Mouse (Mus musculus) cerebellum, postnatal 4 days (tissue): ENCODE measurements around the gene Kcnk5.

ENCODE experiments used
- DNase-seq, 2 experiments: peaks; one replicate each; pipeline ENCODE4 v3.0.0; 2022; ENCODE audit warnings: low spot score in 2 of 2, mixed read lengths in 1 of 2

Kcnk5 gene

DNA sequence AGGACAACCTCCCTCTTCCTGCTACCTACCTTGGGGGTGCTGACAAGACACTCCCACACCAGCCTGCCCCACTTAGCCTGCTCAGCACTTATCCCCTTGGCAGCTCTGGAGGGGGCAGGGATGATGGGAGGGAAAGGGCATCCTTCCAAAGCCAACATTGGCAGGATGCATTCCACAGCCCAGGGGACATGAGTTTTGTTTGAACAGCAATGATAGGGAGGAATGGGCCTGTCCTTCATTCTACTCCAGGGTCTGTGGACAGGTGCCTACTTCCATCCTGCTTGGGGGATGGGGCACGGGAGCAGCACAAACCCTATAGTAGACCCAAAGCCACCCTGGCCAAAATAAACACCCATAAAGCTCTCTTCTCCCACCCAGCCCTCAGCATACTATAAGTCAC lies 16.2 kb downstream of the Kcnk5 start:
- DNase-seq: no peak

DNA sequence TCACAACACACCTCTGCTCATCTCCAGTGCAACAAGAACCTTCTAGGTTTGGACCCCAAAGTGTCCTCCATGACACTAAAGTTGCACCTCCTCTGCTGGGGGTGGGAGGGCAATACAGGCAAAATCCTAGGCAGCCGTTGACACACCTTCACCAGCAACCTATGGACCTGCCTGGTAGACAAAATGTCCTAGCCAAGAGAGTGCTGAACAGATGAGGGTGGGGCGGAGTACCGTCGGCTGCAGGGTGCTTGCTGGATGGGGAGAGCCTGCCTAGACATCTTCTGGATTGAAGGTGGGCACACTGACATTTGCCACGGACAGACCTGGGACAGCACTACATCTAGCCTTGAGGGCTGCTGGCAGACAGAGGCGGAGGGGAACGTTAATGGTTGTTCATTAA lies 17.2 kb downstream of the Kcnk5 start:
- no peak for DNase-seq

DNA sequence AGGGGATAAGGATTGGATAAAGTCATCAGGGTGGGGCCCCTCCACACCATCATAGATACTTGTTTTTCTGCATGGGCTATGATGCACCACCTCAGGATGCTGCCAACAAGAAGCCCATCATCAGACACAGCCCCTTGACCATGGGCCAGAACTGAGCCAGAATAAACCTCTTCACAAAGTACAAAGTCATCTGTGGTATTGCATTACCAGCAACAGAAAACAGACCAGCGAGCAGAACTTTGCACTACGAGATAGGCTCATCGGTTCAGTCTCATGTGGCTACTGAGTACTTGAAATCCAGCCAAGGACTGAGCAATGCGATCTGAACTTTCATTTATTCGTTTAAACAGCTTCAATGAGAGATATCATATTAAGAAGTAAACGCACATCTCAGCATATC lies 18.9 kb downstream of the Kcnk5 start:
- DNase-seq: no peak

DNA sequence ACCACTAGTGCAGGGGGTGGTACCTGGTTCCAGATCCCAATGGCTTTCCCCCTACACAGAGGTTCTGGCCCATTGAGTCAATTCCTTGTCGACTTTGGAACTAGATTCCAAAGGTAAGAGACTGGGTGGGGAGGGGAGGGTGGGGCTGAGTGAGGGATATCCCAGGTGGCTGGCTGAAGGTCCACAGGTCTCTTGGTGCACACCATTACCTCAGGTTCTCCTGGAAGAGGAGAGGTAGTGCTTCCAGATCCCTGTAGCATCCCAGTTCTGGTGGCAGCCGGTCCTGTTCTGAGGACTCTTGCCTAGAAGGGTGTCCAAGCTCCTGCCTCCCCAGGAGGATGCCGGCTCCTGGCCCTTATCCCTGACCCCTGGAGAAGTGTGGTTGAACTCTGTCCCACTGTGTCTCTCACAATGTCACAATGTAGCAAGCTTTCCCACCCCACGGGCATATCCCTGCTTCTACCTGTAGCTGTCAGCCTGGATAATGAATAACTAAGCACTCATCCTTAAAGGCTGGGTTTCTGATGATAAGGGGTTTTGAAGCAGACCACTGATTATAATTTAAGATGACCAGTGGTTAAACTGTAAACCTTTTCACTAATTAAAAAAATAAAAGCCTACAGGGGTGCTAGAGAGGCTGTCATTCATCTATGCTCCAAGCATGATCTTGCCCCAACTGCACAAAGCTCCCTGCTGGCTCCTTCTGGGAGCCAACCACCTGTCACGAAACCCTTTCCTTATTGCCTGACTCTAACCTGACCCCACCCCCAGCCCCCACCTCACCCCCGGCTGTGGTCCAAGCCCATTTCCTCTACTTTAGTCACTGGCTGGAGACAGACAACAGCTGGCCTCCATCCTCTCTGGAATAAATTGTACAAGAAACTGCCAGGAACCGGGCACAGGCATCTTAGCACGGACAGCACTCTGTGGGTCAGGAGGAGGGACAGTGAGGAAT lies 22.6 kb downstream of the Kcnk5 start:
- no peak for DNase-seq

DNA sequence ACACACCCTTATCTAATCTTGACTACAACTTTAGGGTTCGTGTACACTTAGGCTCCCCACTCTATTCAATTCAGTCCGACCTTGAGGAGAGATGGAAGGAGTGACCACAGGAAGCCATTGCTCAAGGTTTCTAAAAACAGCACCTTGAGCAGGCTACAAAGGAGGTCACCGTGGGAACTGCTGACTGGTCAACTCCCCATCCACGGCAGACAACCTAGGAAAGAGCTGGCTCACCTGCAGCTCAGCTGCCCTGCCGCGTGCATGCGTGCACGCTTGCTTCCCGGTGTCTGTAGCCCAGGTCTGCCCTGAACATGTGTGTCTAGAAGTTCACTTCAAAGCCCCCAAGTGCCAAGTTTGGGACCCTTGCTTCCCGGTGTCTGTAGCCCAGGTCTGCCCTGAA lies 24.0 kb downstream of the Kcnk5 start:
- DNase-seq: no peak

DNA sequence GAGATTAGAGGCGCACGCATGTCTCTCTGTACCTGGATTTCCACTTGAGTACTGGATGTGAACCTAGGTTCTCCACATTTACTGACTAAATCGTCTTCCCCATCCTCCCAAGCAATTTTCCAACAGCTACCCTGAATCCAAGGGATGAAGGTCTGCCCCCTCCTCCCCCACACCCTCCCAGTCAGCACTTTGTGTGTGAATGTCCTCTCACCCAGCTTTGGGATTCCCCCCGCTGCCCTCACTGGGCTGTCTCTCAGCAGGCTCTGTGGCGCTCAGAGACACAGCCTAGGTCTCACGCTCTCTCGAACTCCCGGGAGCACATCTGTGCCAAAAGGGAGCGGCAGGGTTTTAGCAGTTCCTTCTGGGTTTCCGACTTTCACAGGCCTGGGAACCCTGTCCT lies 25.9 kb downstream of the Kcnk5 start:
- no peak for DNase-seq

DNA sequence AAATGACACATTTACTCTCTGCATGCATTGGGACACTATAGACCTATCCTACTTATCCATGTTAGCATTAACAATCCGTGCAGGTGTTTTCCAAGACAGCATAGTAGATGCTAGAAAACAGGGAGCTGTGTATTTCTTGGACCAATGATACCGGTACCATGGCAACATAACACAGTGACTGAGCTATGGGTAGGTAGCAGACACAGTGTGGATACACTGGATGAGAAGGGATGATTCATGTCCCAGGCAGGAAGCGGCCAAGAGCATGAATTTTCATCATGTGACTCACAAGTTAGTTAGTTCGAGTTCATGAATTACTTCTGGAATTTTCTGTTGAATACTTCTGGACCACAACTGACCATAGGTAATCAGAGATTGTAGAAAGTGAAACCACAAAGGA lies 26.7 kb downstream of the Kcnk5 start:
- DNase-seq: no peak

DNA sequence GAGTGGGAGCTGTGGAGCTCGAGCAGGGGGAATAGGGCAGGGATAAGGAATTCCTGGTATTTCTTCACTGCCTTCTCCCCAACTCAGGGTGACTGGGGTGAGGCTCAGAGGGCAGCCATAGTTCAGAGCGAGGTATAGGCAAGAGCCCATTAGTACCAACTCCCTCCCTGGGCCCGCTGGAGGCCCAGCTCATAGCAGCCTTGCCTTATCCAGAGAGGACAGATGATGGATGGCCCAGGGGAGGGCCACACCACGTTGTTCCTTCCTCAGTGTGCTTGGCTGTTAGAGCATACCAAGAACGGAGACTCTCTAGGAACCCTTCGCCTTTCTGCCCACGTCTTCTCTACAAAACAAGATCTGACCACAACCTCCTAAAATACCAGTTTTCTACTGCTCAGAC lies 27.4 kb downstream of the Kcnk5 start:
- DNase-seq: no peak

DNA sequence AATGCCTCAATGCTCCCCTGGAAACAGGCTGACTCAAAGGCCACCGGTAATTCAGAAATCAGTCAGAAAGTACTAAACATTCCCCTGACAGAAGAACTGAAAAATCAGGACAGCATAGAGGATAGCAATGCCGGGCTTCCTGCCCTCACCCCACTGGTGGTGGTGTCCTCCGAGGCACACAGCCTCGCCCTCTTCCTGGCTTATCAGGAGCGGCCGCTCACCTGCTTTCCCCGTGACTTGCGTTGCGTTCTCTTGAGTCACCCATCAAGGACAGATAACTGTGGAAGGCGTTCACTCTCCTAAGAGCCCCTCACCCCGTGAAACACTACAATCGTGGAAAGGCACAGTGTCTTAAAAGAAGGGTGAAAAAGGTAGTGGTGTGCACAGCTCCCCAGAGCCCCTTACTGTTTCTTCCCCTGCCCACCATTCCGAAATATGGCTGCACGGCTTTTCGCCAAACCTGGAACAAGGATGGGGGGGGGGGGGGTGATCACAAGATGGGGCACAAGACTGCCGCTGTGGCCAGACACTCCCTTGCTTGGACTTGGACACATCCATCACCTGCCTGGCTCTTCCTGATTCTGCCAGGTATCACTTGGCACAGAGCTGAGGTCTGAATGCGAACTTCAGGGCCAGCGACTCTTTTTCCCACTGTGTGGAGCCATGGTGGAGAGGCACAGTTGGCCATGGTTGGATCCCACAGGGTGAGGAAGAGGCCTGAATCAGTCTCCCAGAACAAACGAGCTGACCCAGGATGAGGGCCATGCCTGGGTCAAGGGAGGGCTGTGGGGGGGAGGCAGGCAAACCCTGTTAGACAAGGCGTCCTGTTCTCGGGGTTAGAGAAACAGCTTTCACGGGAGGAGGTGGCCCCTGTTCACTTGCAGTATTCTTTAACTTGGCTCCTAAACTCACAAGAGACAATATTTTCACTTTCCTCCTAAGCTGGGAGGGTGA lies 32.2 kb downstream of the Kcnk5 start:
- no peak for DNase-seq

DNA sequence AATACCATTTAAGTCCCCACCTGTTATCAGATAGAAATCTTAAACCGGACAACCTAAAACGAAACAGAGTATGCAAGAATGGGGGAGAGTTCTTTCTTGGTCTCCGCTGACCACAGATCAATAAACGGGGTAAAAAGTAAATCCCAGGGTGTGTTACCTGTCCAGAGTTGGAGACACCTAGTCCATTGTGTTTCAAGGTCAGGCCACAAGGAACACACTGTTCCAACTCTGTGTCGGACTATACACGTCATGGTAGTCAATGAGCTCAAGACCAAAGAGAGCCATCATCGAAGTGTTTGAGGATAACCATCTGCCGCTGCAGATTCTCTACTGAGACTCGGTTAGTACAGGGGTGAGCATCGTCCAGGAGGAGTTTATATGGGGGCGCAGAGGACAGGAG lies 33.1 kb downstream of the Kcnk5 start:
- no peak for DNase-seq

DNA sequence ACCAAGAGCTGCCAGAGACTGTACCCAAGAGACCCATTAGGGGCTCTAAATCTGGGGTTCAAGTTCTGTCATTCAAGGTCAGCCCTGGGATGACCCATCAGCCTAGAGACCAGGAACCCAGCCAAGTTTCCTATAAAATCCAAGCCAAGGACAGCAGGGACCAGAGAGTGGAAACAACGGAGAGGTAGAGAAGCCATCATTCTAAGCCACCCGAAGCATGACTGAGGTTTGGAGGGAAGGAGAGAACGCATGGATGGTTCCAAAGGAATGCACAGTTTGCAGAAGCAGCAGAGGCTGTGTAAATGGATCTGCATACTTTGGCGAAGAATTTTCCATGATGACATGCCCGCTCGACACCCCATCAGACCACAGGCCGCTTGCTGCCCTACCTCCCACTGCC lies 33.8 kb downstream of the Kcnk5 start:
- no peak for DNase-seq

DNA sequence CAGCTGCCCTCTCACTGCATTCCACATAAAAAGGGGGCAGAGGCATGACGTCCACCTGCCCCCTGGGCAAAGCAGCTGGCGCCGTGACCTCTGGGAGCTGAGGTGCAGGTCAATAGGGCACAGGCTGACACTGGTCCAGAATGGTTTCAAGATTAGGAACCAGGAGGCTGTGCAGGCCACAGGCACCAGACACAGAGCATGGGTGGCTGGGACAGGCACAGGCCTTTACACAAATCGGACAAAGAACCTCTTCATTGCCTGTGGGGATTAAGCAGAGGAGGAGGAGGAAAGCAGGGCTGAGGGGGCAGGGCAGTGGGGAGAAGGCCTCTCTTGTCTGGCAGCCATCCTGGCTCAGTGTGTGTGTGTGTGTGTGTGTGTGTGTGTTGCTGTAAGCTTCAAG lies 37.5 kb downstream of the Kcnk5 start:
- DNase-seq: no peak

DNA sequence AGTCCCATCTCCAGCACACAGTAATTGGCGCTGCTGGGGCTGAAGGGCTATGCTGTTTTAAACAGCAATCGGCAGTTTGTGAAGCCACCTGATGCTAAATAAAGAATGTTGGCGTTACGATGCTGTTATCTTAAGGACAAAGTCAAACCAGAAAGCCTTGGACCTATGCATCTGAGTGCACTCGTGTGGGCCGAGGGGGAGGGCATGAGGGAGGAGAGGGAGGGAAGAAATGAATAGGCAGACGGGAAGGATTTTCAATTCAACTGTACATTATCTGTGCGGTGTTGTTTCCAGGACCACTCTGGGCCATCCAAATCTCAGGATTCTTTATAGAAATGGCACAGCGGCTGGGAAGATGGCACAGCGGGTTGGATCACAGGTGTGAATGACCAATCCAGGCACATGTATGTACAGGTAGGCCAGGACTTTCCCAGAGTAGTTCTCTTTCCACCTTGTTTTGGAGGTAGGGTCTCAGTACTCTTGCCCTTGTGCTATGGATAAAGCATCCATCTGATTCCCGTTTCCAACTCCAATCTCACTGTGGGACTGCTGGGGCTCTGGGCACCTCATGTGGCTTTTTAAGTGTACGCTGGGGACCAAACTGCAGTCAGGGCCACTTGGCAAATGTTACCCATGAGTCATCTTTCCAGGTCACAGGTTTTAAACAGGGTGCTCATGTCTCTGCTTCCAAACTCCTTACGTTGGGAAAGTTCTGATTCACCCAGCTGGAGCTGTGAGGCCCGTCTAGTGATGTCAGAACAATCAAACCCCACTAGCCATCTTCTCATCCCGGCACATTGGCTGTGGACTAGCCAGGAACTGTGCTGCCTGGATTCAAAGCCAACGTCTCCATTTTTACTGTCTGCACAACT lies 42.9 kb downstream of the Kcnk5 start, which contains the start of gene Saysd1:
Saysd1 (minus strand) TSS at position 51 of the 872 bp plus-strand sequence.
- no peak for DNase-seq

DNA sequence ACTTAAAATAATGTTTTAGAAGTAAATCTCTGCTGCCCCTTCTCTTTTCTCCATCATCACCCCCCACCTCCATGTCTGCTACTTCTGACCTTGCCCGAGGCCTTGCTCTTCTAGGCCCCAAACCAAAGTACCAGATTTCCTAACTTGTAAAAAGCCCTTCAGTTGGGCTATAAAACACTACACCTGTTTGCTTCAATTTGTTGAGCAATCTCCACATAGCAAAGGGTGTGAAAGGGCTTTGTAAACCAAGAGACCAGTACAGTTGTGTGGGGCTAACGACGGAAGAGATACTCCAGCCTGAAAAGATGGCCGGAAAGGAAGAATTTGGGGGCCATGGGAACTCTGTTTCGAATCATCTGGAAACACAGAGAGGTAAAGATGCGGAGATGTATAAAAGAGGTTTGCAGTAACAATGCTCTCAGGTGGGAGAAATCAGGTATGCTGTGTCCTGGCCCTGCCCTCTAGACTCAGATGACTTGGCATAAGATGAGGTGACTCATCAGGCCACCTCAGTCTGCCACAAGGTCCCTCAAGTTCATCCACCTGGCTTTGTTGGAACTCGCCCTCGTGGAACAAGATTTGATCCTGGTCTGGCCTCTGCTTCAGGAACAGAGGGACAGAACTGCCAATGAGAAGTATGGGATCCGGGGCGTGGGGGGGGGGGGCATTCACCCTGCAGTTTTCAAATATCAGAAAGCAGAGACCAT lies 46.5 kb downstream of the Kcnk5 start:
- no peak for DNase-seq

DNA sequence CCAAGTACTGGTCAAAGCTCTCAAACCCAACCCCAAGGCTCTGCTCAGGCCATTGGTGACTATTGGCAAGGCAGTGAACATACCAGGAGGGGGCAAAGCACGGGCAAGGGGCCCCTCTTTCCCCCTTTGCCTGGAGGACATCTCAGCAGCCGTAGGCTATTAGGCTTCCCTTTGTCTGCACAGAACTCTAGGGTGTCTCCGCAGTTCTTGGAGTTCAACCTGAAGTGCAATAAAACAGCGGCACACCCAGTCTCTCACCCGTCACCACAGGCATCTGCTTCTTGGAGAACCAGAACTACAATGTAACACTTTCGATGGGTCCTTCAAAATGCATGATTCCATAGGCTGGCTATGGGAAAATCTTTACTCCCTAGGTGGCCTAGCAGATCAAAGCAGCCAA lies 53.4 kb downstream of the Kcnk5 start:
- no peak for DNase-seq

DNA sequence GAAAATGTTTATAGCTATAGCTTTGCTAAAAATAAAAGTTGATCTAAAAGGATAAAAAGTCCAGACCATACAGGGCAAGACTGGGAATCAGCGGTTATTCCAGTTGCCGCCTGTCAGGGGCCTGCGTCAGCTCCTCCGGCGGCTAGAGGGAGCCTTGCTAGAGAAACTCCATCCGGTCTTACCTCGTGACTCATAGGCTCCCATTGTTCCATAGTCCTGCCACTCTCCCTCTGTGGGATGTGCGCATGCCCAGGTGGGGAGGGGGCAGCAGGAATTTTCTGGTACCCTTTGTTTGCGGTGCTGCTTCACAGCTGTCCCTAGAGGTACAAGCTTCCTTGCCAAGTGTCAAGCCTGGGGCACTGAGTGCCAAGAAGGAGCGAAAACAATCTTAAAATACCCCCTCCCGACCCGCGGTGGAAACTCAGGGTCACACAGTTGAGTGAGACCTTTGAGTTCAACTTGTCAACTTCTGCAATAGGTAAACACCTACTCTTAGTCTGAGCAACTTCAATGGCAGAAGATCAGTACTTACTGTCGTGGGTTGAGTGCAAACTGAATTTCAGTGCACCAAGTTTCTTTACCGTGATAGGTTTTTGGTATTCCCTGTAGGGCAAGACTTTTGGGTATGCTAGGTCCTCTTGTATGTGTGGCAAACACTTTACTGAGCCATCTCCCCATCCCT lies 54.1 kb downstream of the Kcnk5 start:
- no peak for DNase-seq

DNA sequence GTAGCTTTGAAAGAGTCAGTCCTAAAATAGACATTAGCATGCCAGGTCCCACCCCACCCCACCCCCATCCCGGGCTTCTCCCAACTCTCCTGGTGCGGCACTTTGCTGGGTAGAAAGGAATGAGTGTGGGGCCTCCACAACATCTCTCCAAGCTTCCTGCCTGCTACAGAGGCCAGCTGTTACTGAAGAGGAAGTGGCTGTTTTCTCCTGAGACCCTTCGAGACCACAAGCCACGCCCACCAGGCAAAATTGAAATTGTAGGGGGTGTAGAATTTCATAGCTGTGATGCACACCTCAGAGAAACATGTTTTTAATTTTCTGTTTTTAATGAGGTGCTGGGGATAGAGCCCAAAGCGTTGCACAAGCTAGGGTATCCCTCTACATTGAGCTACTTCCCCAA lies 60.7 kb downstream of the Kcnk5 start:
- no peak for DNase-seq

DNA sequence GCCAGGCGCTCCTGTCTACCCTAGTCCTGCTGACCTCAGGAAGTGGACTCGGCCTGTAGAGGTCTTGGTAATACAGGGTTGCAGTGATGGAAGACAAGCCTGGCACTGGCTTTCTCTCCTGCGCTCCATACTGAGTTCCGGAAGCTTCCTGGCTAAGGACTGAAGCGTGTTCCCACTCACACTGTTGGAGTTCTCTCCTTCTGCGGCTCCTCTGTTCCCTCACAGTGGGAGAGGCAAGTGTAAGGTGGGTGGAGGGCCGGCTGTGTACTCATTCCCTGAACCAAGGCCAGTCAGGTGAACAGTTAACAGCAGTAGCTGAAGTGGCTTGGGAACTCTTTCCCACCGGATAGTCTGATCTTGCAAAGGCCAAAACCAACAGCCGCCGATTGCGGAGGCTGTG lies 61.6 kb downstream of the Kcnk5 start:
- DNase-seq: no peak

DNA sequence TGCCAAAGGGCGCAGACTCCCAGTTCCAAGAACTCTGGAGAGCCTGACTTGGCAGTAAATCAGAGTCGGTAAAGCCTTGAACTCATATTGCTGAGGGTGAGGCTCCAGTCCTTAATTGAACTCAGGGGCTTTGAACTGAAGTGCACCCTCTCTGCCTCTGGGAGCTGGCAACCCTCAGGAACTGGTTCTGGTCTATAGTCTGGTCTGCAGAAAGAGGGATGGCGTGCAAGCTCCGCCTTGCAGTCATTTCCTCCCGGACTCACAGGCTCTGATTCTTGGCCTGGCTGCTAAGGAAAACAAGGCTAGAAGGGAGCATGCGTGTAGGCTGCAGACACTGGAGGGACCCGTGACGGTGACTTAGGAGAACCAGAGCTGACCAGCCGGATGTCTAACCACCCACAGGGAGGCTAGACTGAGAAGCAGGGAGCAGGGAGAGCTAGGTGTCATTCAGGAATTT lies 65.4 kb downstream of the Kcnk5 start:
- no peak for DNase-seq

DNA sequence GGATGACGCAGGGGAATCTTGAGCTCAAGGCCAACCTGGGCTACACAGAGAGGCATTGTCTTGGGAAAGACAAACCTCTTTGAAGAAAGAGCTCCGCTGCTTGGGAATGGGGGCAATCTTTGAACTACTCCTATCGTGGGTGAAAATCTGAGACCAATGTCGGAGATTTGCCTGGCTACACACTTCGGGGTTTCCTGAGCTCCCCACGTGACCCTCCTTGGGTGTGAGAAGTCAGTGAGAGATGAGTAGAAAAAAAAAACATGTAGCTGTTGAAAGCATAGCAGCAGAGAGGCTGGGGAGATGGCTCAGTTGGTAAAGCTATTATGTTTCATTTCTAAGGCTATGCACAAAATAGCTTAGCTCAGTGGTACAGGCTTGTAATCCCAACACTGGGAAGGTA lies 66.7 kb downstream of the Kcnk5 start:
- no peak for DNase-seq
